Mouse (Mus musculus): Measurements from ENCODE around the gene Cct5.

Cct5 gene

DNA sequence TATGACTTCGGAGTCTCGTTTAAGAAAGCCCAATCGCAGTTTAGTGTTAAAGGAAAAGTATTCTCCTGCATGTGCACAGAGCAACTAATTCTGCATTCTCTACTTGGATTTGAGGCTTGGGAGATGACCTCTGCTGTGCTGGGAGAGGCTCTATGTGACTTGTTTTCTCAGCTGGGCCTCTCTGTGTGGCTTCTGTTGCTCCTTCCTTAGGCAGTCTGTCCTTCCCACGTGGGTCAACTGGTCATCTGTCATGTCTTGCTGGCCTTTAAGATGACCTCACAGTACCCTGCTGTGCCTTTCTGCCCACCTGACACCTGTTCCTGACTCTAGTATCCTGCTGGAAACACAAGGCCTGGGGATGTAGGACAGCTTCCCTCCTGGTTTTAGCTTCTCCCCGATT, 25.5 kb downstream of the Cct5 start:
- no peaks in the 10 kb centered on the region for H3K9me3 ChIP-seq (ENCODE audit: low read length)
- no peaks in the 10 kb centered on the region for H3K36me3 ChIP-seq (ENCODE audit: insufficient read depth, low read length)
- TF ChIP-seq CTCF (conservative IDR thresholded peaks at IDR 0.05; ENCODE audit: low read length): no peak
- TF ChIP-seq NANOG (IDR thresholded peaks at IDR 0.05; ENCODE audit: borderline replicate concordance, low read length): no peak
- no peak for TF ChIP-seq POU5F1 (IDR thresholded peaks at IDR 0.05; ENCODE audit: borderline replicate concordance, low read length)
- 0 out of 2 replicates have a peak, but pooled peaks cover 3% of the 10 kb centered on the region for H3K4me1 ChIP-seq (replicated peaks; ENCODE audit: low read depth, low read length)
- no peaks in the 10 kb centered on the region for H3K27me3 ChIP-seq (ENCODE audit: insufficient read depth, low read length)
- H3K4me3 ChIP-seq (replicated peaks; ENCODE audit: low read length): no peak overlapping the region

GRCm38 (mm10) chr15:31573692-31574091, 27.9 kb downstream of the Cct5 start:
- Histone ChIP-seq H3K4me1 (replicated peaks; ENCODE audit: low read depth, low read length) (peaks cover 10% of the 10 kb centered on the region), H3K36me3 (ENCODE audit: insufficient read depth, low read length) (no peaks in the 10 kb centered on the region), H3K4me3 (replicated peaks; ENCODE audit: low read length) (no peak overlapping the region), H3K27me3 (ENCODE audit: insufficient read depth, low read length) (no peaks in the 10 kb centered on the region), H3K9me3 (ENCODE audit: low read length) (no peaks in the 10 kb centered on the region)
- TF ChIP-seq CTCF (conservative IDR thresholded peaks at IDR 0.05; ENCODE audit: low read length): no peak
- TF ChIP-seq POU5F1 (IDR thresholded peaks at IDR 0.05; ENCODE audit: borderline replicate concordance, low read length): no peak
- TF ChIP-seq NANOG (IDR thresholded peaks at IDR 0.05; ENCODE audit: borderline replicate concordance, low read length): no peak

DNA sequence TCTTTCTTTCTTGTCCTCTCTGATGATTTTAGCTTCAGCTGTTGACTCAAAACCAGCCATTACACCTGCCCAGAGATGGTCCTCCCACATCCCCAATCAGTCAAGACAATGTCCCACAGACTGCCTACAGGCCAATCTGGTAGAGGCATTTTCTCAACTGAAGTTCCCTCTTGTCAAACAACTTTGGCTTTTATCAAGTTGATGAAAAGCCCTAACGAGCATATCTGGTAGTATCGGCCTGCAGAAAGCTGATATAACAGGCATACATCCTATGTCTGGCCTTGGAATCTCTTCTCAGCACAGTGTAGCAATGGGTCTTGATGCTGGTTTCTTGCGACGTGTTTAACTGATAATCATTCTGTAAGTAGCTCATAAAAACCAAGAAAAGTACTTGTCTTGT, 28.3 kb downstream of the Cct5 start:
- TF ChIP-seq CTCF (conservative IDR thresholded peaks at IDR 0.05; ENCODE audit: low read length) (no peak), POU5F1 (IDR thresholded peaks at IDR 0.05; ENCODE audit: borderline replicate concordance, low read length) (no peak), NANOG (IDR thresholded peaks at IDR 0.05; ENCODE audit: borderline replicate concordance, low read length) (no peak)
- Histone ChIP-seq H3K4me1 (replicated peaks; ENCODE audit: low read depth, low read length) (peaks cover 14% of the 10 kb centered on the region), H3K4me3 (replicated peaks; ENCODE audit: low read length) (no peak overlapping the region), H3K9me3 (ENCODE audit: low read length) (no peaks in the 10 kb centered on the region), H3K36me3 (ENCODE audit: insufficient read depth, low read length) (no peaks in the 10 kb centered on the region), H3K27me3 (ENCODE audit: insufficient read depth, low read length) (no peaks in the 10 kb centered on the region)

GRCm38 (mm10) chr15:31571906-31572722, 29.5 kb downstream of the Cct5 start:
- TF ChIP-seq POU5F1 (IDR thresholded peaks at IDR 0.05; ENCODE audit: borderline replicate concordance, low read length): no peak
- no peaks in the 10 kb centered on the region for H3K27me3 ChIP-seq (ENCODE audit: insufficient read depth, low read length)

GRCm38 (mm10) chr15:31570959-31571358, 30.6 kb downstream of the Cct5 start:
- H3K27me3 ChIP-seq (ENCODE audit: insufficient read depth, low read length): no peaks in the 10 kb centered on the region
- no peak overlapping the region for H3K4me3 ChIP-seq (replicated peaks; ENCODE audit: low read length)
- TF ChIP-seq NANOG (IDR thresholded peaks at IDR 0.05; ENCODE audit: borderline replicate concordance, low read length) (no peak), CTCF (conservative IDR thresholded peaks at IDR 0.05; ENCODE audit: low read length) (no peak), POU5F1 (IDR thresholded peaks at IDR 0.05; ENCODE audit: borderline replicate concordance, low read length) (no peak)
- peaks cover 26% of the 10 kb centered on the region for H3K4me1 ChIP-seq (replicated peaks; ENCODE audit: low read depth, low read length)
- H3K36me3 ChIP-seq (ENCODE audit: insufficient read depth, low read length): no peaks in the 10 kb centered on the region
- H3K9me3 ChIP-seq (ENCODE audit: low read length): no peaks in the 10 kb centered on the region

More at GRCm38 (mm10) chr15:31571906-31572722, 29.5 kb downstream of the Cct5 start:
- H3K4me1 ChIP-seq (replicated peaks; ENCODE audit: low read depth, low read length): peaks cover 25% of the 10 kb centered on the region
- H3K4me3 ChIP-seq (replicated peaks; ENCODE audit: low read length): no peak overlapping the region
- H3K9me3 ChIP-seq (ENCODE audit: low read length): no peaks in the 10 kb centered on the region
- H3K36me3 ChIP-seq (ENCODE audit: insufficient read depth, low read length): no peaks in the 10 kb centered on the region

DNA sequence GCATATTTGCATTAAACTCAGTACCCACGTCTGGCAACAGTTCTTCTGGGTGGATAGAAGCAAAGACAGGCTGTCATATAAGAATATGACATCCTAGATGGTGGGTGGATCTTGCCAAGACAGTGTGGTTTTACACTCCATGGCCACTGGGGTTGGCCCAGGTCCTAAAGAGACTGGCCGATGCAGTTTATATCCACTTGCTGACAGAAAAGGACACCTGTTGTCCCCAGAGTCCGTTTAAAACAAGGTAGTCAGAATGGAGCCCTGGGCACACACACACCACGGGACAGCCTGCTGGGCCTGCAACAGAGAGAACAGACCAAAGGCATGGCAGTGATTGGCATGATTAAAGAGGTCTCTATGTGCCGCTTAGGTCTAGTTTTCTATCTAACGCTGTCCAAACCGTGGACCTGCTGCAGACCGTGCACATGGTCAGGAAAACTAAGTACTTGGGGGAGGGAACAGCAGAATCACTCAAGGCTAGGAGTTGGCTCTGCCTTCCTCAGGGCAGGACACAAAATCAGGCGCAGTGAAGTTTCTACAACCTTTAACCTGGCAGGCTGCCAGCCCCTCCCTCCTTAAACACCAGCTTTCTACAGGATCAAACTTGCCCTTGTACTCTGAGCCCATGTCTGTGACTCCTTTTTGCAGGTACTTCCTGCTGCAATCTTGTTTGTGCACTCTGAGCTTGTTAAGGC, 32.1 kb downstream of the Cct5 start:
- Histone ChIP-seq H3K27me3 (ENCODE audit: insufficient read depth, low read length) (no peaks in the 10 kb centered on the region; the same call in 1 of the 2 replicates), H3K4me3 (replicated peaks; ENCODE audit: low read length) (no peak overlapping the region), H3K36me3 (ENCODE audit: insufficient read depth, low read length) (no peaks in the 10 kb centered on the region), H3K9me3 (ENCODE audit: low read length) (no peaks in the 10 kb centered on the region), H3K4me1 (replicated peaks; ENCODE audit: low read depth, low read length) (peaks cover 26% of the 10 kb centered on the region)
- TF ChIP-seq POU5F1 (IDR thresholded peaks at IDR 0.05; ENCODE audit: borderline replicate concordance, low read length) (no peak), CTCF (conservative IDR thresholded peaks at IDR 0.05; ENCODE audit: low read length) (no peak), NANOG (IDR thresholded peaks at IDR 0.05; ENCODE audit: borderline replicate concordance, low read length) (no peak)

DNA sequence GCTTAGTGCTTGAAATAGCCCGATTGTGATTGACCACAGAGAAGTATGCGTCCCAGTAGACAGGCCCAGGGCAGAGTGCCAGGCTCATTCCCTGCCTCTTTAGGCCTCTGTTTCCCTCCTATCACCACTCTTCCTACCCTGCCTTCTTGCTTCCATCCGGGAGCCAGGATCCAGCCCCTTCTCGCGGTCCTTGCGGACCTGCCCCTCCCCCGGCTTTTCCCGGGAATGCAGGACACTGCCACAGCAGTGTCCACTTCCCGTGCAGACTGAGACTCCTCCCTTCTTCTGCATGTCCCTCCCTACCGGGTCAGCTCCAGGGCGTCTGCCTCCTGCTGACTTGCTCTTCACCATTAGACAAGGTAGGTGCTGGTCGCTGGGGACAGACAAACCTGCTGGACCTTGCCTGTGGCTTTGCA, 33.0 kb downstream of the Cct5 start:
- no peak overlapping the region; the same call in 1 of the 2 replicates for H3K4me3 ChIP-seq (replicated peaks; ENCODE audit: low read length)
- no peaks in the 10 kb centered on the region for H3K9me3 ChIP-seq (ENCODE audit: low read length)
- TF ChIP-seq CTCF (conservative IDR thresholded peaks at IDR 0.05; ENCODE audit: low read length) (no peak), NANOG (IDR thresholded peaks at IDR 0.05; ENCODE audit: borderline replicate concordance, low read length) (no peak), POU5F1 (IDR thresholded peaks at IDR 0.05; ENCODE audit: borderline replicate concordance, low read length) (no peak)
- no peaks in the 10 kb centered on the region for H3K36me3 ChIP-seq (ENCODE audit: insufficient read depth, low read length)
- H3K27me3 ChIP-seq (ENCODE audit: insufficient read depth, low read length): no peaks in the 10 kb centered on the region; the same call in 1 of the 2 replicates
- H3K4me1 ChIP-seq (replicated peaks; ENCODE audit: low read depth, low read length): peaks cover 32% of the 10 kb centered on the region

- H3K36me3 ChIP-seq (ENCODE audit: insufficient read depth, low read length): no peaks in the 10 kb centered on the region
- no peaks in the 10 kb centered on the region for H3K9me3 ChIP-seq (ENCODE audit: low read length)
- no peak overlapping the region for H3K4me3 ChIP-seq (replicated peaks; ENCODE audit: low read length)
- no peak for TF ChIP-seq NANOG (IDR thresholded peaks at IDR 0.05; ENCODE audit: borderline replicate concordance, low read length)
- TF ChIP-seq POU5F1 (IDR thresholded peaks at IDR 0.05; ENCODE audit: borderline replicate concordance, low read length): no peak
- no peak for TF ChIP-seq CTCF (conservative IDR thresholded peaks at IDR 0.05; ENCODE audit: low read length)
- no peaks in the 10 kb centered on the region; the same call in 1 of the 2 replicates for H3K27me3 ChIP-seq (ENCODE audit: insufficient read depth, low read length)
- peaks cover 38% of the 10 kb centered on the region for H3K4me1 ChIP-seq (replicated peaks; ENCODE audit: low read depth, low read length)
These were observed 34.2 kb downstream of the Cct5 start for GRCm38 (mm10) chr15:31567431-31567830.
